Mouse (Mus musculus) neural tube, embryonic 10.5 days (tissue): ENCODE results near the gene Ly6g6c.
A peak's percentile ranks its signal among the peaks of the same experiment; 100 is the strongest.

Experiments
- DNase-seq: peaks from one replicate; pipeline ENCODE4 v3.0.0-alpha.2; 2017; ENCODE audit warnings: low spot score; ENCODE audit errors: extremely low spot score

Gene Ly6g6c

DNA sequence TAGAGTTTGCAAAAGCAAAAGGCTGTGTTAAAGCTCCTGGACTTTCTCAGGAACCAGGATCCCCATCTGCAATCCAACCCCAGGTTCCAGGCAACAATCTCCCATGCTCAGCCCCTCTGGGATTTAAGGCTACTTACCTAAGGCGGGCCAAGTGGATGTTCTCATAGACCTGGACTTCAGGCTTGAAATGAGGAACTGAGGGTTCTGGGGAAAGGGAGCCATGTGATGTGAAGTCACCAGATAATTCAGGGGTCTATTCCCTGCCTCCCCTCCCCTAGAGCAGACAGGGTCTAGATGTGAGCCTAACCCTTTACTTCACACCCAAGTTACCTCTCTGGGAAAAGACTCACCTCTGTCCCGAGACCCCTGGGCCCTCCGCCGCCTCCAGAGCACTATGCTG, 15.5 kb downstream of the Ly6g6c start:
- no peak for DNase-seq

- DNase-seq, result no peak
These were observed 17.8 kb downstream of the Ly6g6c start for GRCm38 (mm10) chr17:35082841-35083576.

DNA sequence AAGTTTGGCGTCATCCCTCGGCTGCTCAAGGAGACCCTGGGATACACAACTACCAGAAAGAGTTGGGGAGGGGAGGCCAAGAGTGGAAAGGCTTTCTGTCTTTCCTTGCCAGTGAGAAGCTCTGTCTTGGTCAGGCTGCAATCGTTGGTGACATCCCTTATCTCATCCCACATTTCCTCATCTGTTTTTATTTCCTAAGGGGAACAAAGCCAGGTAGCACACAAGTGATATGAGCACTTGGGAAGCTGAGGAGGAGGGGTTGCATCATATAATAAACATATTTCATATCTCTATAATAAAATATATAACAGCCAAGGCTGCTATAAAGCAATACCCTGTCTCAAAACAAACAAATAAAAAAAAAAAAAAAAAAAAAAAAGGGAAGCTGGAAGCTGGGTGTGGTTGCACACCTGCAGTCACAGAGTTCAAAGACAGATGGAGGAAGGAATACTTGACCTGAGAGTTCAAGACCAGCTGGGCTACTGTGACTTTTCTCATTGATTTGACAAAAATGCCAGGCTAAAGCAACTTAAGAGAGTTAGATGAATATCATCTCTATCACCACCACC, 18.8 kb downstream of the Ly6g6c start:
- no peak for DNase-seq

DNA sequence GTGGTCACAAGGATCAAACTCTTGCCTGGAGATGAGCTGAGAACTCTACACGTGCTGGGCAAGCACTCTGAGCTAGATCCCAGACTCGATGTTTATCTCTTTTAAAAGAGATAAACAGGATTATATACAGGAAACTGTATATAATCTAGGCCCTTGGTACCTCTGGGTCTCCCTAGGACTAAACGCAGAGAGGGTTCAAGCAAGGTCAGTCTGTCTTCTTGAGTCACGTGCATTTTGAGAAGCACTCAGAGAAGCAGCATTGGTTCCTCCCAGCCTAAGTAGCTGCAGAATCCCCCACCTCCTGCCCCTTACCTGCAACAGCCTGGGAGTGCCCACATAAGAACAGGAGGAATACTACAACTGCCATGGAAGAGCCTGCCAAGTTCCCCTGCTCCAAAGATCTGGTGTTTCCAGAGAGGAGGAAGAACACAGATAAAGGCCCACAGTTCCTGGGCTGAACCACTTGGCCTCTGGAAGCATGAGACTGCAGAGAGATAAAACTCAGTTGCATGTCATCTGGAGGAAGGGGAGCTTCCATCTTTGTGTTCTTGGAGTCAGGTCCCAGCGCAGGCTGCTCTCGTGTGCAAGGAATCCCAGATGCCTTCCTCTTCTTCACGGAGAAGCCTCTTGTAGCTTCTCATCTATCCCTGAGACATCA, 20.1 kb downstream of the Ly6g6c start, which contains the start of gene Ly6g6f:
TSS of gene Ly6g6f (minus strand) at position 403 of the 658 bp plus-strand sequence.
- DNase-seq, result no peak

DNA sequence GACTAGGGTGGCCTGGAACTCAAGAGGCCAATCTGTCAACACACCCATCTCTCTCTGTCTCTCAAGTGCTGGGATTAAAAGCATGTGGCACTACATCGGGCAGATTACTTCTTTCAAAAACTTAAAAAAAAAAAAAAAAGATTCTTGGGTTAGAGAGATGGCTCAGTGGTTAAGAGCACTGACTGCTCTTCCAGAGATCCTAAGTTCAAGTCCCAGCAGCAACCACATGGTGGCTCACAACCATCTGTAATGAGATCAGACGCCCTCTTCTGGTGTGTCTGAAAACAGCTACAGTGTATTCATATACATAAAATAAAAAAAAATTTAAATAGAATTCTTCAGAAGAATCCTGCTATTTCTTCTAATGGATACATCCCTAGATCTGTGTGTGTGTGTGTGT, 23.0 kb downstream of the Ly6g6c start:
- DNase-seq, result no peak

DNA sequence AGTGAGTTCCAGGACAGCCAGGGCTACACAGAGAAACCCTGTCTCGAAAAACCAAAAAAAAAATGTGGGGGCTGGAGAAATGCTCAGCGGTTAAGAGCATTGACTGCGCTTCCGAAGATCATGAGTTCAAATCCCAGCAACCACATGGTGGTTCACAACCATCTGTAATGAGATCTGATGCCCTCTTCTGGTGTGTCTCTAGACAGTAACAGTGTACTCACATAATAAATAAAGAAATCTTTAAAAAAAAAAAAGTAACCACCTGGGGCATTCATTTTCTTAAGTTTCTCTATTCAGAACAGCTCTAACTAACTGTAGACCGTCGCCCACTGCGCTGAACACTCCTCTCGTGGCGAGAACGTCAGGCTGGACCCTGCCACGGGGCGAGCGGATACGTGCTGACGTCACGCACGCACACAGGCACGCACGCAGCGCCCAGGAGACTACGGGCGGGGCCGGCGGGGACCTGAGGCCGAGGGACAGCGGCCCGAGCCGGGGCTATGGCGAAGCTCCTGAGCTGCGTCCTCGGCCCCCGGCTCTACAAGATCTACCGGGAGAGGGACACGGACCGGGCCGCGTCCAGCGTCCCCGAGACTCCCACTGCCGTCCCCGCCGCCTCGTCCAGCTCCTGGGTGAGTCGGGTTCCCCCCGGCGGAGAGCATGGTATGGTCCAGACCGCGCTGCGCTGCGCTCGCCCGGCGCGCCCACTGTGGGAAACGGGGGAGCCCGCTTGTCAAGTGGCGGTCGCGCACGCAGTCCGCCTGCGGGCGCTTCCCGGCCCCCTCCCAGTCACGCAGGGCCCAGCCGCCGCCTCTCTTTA, 23.8 kb downstream of the Ly6g6c start, which contains the start of gene Abhd16a:
TSS of gene Abhd16a (plus strand) at position 439 of the 820 bp plus-strand sequence.
- peak; percentile 95 for DNase-seq

DNA sequence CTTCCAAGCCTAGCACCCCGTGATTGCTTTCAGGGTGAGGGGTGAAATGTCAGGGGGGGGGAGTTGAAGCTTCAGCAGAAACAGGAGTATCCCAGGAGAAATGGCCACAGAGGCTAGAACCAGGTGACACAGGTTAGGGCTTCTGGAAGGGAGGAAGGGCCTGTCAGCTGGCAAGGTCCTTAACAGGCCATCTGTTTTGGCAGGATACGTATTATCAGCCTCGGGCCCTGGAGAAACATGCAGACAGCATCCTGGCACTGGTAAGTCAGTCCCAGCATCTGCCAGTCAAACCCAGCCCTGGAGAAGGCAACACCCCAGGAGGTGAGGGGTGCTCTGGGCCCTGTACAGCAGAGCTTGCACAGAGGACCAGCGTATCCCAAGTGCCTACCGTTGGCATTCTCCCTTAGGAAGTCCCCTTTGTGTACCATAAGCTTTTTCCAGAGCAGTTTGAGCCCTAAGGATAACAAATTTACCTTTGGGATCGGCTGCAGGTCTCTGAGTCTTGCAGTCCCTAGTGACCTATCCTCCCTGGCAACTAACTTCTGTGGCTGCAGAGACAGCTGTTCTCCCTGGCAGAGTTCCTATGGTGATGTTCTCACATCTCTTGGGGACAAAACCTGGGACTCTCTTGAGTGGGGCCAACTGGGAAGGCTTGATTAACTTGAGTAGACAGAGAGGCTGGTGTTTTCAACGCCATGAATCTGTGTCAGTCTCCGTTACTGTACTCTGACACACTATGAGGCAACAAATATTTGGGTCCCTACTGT, 25.2 kb downstream of the Ly6g6c start:
- DNase-seq, result no peak

DNA sequence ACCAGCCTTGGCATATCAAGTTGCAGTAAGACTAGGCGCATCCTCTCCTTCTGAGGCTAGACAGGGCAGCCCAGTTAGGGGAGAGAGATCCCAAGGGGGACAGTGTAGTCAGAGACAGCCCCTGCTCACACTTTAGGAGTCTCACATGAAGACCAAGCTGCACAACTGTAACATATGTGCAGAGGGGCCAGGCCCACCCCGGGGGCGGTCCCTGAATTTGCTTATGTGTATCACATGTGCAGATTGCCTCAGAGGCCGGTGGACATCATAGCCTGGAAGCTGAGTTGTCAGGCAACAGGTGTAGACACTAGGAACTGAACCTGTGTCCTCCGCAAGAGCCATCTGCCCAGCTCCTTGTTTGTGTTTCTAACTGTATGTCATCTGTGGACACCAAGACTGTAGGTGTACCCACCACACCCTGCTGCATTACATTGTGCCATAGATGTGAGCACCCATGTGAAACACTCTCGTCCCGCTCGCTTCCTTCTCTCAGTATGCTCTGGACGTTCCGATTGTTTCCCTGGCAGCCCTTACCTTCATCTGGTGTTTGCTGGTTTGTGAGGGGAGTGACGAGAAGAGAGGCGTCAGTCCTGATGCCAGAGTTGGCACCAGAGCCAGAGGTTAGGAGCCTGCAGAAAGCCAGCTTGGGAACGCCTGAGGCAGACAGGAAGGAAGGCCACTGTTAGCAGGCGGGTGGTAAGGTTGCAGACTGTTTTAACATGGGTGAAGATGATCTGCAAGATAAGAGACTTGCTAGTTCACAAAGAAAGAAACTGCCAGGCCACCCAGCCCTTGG, 27.4 kb downstream of the Ly6g6c start:
- no peak for DNase-seq

DNA sequence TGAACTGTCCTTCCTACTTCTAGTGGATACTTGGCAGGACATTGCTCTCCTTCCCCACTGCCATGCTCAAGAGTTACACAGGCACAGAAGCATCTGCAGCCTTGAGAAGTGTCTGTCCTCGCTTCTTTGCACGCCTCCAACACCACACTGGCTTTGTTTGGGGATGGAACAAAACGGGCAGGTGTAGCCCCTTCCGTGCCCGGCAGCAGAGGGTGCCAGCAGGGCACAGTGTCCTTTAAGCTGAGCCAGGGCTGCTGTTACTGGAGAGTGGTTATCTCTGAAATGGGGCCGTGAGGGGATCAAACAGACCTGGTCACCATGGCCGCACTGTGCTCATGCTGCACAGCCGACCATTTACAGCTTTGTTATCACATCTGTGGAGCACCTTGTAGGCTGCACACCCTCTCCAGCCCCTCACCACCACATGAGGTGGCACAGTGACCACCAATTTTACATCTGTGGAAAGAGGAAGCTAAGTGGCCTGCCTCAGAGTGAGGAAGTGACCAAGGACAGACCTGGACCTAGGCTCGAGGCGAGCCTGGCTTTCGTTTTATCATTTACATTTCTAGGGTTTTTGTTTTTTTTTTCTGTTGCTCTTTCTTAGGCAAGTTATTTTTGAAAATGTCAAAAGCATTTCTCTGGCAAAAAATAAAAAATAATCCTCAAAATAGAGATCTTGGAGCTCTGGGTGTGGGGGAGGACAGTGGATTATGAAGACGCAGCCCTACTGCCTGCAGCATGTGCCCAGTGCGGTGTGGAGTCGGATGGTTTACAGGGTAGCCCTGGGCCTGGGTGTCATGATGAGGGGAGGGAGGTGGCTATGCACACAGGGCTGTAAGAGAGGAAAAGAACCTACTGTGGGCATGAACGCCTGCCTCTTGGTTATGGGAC, 29.5 kb downstream of the Ly6g6c start:
- no peak for DNase-seq

GRCm38 (mm10) chr17:35096597-35096996, 31.4 kb downstream of the Ly6g6c start:
- no peak for DNase-seq

GRCm38 (mm10) chr17:35097164-35097655, 32.0 kb downstream of the Ly6g6c start:
- DNase-seq, result no peak

DNA sequence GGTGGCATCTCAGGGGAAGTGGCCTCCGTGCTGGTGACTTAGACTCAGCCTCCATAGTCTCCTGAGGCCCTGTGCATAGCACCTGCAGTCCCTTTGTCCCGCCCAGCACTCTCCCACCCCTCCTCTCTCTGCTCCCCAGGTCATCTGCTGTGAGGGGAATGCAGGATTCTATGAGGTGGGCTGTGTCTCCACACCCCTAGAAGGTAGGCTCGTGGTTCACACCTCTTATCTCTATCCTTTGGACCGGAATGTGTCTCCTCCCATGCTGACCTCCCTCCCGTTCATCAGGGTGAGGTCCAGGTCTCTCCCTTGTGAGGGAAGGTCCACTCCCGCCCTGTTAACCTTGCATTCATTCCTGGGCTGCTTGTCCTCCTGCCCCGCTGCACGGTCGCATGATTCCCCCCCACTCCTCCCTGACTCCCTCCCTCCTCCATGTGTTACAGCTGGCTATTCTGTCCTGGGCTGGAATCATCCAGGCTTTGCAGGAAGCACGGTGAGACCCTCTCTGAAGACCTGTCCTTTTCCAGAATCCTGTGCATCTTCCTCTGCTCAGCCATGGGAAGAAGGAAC, 35.1 kb downstream of the Ly6g6c start:
- no peak for DNase-seq

DNA sequence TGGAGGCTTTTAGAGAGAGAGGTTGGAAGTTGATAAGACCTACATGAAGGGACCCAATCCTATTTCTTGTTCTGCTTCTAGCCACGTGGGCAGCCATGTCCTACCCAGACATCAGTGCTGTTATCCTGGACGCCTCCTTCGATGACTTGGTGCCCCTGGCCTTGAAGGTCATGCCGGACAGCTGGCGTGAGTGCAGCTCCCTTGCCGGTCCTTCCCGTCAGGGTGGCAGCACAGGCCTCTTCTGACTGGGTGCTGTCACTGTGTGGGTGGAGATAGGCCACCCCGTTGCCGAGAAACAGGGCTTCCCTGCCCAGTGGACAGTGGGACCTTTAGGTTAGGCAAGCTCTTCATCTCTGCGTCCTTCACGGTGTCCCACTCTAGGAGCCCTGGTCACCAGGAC, 36.0 kb downstream of the Ly6g6c start:
- no peak for DNase-seq

DNA sequence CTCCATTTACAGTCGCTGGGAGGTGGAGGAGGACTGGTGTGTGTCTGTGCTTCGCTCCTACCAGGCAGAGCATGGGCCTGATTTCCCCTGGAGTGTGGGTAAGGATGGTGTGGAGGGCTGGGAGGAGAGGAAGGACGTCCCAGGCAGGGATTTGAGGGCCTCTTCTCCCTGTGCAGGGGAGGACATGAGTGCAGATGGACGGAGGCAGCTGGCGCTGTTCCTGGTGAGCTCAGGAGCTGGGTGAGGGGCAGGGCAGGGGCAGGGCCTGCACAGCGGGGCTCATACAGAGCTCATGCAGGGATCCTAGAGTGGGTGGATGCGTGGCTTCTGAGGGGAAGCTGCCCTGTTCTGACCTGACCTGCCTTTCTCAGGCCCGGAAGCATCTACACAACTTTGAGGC, 37.1 kb downstream of the Ly6g6c start:
- DNase-seq, result no peak

DNA sequence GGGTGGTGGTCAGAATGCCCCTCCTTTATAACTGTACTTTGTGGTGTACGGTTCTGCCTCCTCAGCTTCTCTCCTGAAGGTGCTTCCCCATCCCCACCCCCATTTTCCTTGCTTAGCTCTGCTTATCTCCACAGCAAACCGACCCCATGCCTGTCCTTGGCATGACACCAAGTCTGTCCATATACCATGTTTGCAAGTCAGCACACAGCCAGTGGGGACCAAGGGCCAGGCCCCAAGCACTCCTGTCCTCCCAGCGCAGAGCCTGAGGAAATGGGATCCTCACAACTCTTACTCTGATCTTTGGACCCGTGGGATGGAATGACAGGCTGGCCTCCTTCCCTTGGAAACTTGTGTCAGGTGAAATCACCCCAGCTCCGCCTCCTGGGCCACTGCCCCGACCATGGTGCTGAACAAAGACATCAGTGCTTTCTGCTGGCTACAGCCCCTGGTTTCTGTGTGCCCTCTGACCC, 38.1 kb downstream of the Ly6g6c start:
- no peak for DNase-seq

- DNase-seq, result no peak
These were observed 38.9 kb downstream of the Ly6g6c start for GRCm38 (mm10) chr17:35104079-35104478.

DNA sequence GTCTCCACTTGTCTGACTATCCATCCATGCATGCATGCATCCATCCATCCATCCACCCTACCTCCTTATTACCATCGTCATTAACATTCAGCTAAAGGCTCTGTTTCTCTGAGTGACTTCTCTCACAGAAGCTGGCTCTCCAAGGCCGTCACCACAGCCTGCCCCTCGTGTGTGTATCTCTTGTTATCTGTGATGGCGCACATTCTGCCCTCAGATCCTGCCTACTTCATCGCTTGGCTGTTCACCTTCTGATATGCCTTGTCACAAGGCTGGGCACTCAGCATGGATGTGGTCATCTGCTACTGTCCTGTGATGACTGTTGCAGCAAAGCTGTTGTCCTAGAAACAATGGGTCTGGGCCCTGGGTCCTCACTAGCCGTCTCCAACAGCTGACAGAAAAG, 39.6 kb downstream of the Ly6g6c start:
- DNase-seq, result no peak

DNA sequence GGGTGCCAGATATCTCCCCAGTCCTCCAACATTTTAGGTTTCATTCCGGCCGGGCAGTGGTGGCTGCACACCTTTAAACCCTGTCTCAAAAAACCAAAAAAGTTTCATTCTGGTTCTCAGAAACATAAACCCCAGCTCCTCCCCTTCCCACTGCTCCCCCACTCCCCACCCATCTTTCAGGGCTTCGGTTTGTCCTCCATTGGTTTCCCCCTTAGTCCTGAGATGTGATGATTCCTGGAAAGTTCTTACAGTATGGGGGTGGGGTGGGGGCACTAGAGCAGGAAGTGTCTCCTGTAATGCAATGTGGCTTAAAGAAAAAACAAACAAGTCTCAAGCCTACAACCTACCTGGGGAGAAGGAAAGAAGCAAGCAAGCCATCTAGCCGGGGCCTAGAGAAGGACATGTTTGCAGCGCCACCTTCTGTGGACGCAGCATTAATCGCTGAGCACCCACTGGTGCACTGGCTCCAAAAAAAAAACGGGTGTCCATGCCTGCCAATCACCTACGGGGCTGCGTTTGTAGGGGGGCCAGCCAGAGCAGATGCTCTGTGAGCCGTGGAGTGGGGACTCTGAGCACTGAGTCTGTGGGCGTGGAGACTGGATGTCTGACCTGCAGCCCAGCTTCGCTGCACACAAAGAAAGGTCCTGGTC, 40.7 kb downstream of the Ly6g6c start:
- DNase-seq, result no peak
